Mouse (Mus musculus): ENCODE results near the gene Tekt3.

- no peak for TF ChIP-seq GATA1 (IDR thresholded peaks at IDR 0.05; ENCODE audit: borderline replicate concordance, low read length)
- no peak for TF ChIP-seq FLI1 (IDR thresholded peaks at IDR 0.05; ENCODE audit: low read length)
Measured at GRCm38 (mm10) chr11:63131693-63132040, 70.2 kb downstream of the Tekt3 start.

Data from megakaryocyte, embryonic 14.5 days (primary cell).